Mouse (Mus musculus) hindbrain, embryonic 16.5 days (tissue): ENCODE measurements around the gene Nhs. TPM values are rescaled to one million over a fixed set of nuclear protein-coding genes. Genes with fewer than 3 reads are reported as not detected.

Source experiments
- ATAC-seq: fragments of 200-750 bp; cut with Nextera tagmentation; 2 replicates; pipeline ENCODE4 v1.8.0; 2017; ENCODE audit warnings: moderate TSS enrichment, moderate library complexity
- H3K27ac ChIP-seq: fragments of 300-500 bp; sonication (generic); 2 replicates; pipeline ENCODE4 v1.5.1; 2014; ENCODE audit warnings: low read depth, mild to moderate bottlenecking, control low read depth, low read length, moderate library complexity
- H3K27me3 ChIP-seq: fragments of 300-500 bp; sonication (generic); replicated peaks from 2 replicates; pipeline ENCODE4 v1.6.1; 2014; ENCODE audit warnings: low read length; ENCODE audit not compliant: control insufficient read depth, insufficient read depth
- H3K36me3 ChIP-seq: fragments of 300-500 bp; sonication (generic); 2 replicates; pipeline ENCODE4 v1.6.1; 2014; ENCODE audit warnings: mild to moderate bottlenecking, low read length, moderate library complexity, mixed read lengths; ENCODE audit not compliant: control insufficient read depth, insufficient read depth
- H3K4me1 ChIP-seq: fragments of 300-500 bp; sonication (generic); 2 replicates; pipeline ENCODE4 v1.6.1; 2014; ENCODE audit warnings: low read depth, low read length; ENCODE audit not compliant: control insufficient read depth, insufficient read depth
- H3K4me2 ChIP-seq: fragments of 300-500 bp; sonication (generic); 2 replicates; pipeline ENCODE4 v1.6.1; 2014; ENCODE audit warnings: mild to moderate bottlenecking, low read length, control low read depth, moderate library complexity
- H3K4me3 ChIP-seq: fragments of 300-500 bp; sonication (generic); 2 replicates; pipeline ENCODE4 v1.5.1; 2014; ENCODE audit warnings: mild to moderate bottlenecking, low read length, control low read depth, moderate library complexity
- H3K9ac ChIP-seq: fragments of 300-500 bp; sonication (generic); 2 replicates; pipeline ENCODE4 v1.6.1; 2014; ENCODE audit warnings: low read depth, mild to moderate bottlenecking, control low read depth, low read length, moderate library complexity
- H3K9me3 ChIP-seq: fragments of 300-500 bp; sonication (generic); 2 replicates; pipeline ENCODE4 v1.6.1; 2014; ENCODE audit warnings: mild to moderate bottlenecking, low read length, moderate library complexity; ENCODE audit not compliant: control insufficient read depth
- WGBS: fragments of 180-500 bp; shearing (Covaris S2); extraction: QIAGEN DNeasy Blood & Tissue Kit; methylation state at CpG from one replicate; pipeline ENCODE4 v1.1.7; 2014; 5-methylcytosine and 5-hydroxymethylcytosine counted together
- polyA plus RNA-seq: library from polyadenylated mRNA; unstranded; fragments of >200 nt; fragmentation: Nextera tagmentation; extraction: Ambion mirVana; gene quantifications from 2 replicates; pipeline ENCODE4 v1.2.1, GENCODE M21; 2015

The Nhs gene
- polyA plus RNA-seq, 1 experiment from 2014 or later = 4.7 TPM

- peaks cover 1% of the 10 kb centered on the region; the same call in 1 of the 2 replicates for H3K27me3 ChIP-seq
- no peak overlapping the region for H3K9ac ChIP-seq
- 41% methylated on average over 4 of the region's 4 CpGs for WGBS
- no peaks in the 10 kb centered on the region for H3K36me3 ChIP-seq
- peak; percentile 95 for ATAC-seq
- no peak overlapping the region for H3K4me2 ChIP-seq
- no peaks in the 10 kb centered on the region for H3K9me3 ChIP-seq
- no peak overlapping the region for H3K4me3 ChIP-seq
- H3K27ac ChIP-seq = no peak overlapping the region
- no peaks in the 10 kb centered on the region for H3K4me1 ChIP-seq
These were observed 72.2 kb downstream of the Nhs start for GRCm38 (mm10) chrX:162087291-162087690.

GRCm38 (mm10) chrX:162085897-162086200 is 73.7 kb downstream of the Nhs start:
- Histone ChIP-seq H3K36me3 (no peaks in the 10 kb centered on the region), H3K27me3 (no peaks in the 10 kb centered on the region; the same call in none of the 2 replicates)
- peak; percentile 56; the same call in 1 of the 2 replicates for ATAC-seq

GRCm38 (mm10) chrX:162085062-162085896 is 74.3 kb downstream of the Nhs start:
- 84% methylated on average over 4 of the region's 4 CpGs for WGBS
- no peak overlapping the region for H3K27ac ChIP-seq
- H3K9ac ChIP-seq = no peak overlapping the region
- no peak overlapping the region for H3K4me2 ChIP-seq
- H3K27me3 ChIP-seq = peaks cover under 1% of the 10 kb centered on the region
- no peaks in the 10 kb centered on the region for H3K9me3 ChIP-seq
- H3K4me3 ChIP-seq = no peak overlapping the region
- H3K4me1 ChIP-seq = no peaks in the 10 kb centered on the region
- no peaks in the 10 kb centered on the region for H3K36me3 ChIP-seq
- ATAC-seq = peak; percentile 21; the same call in 1 of the 2 replicates

More at GRCm38 (mm10) chrX:162085897-162086200, 73.7 kb downstream of the Nhs start:
- Histone ChIP-seq H3K4me1 (no peaks in the 10 kb centered on the region), H3K4me2 (no peak overlapping the region), H3K9me3 (no peaks in the 10 kb centered on the region), H3K27ac (no peak overlapping the region), H3K4me3 (no peak overlapping the region), H3K9ac (no peak overlapping the region)
- 58% methylated on average over 1 of the region's 1 CpGs for WGBS

- ATAC-seq = no peak
- Histone ChIP-seq H3K9ac (no peak overlapping the region), H3K27ac (no peak overlapping the region), H3K4me1 (no peaks in the 10 kb centered on the region), H3K36me3 (no peaks in the 10 kb centered on the region), H3K4me3 (no peak overlapping the region), H3K27me3 (peaks cover 6% of the 10 kb centered on the region), H3K4me2 (no peak overlapping the region), H3K9me3 (no peaks in the 10 kb centered on the region)
- WGBS = 45% methylated on average over 2 of the region's 2 CpGs
These were observed 96.4 kb downstream of the Nhs start for GRCm38 (mm10) chrX:162063164-162063563.

- Histone ChIP-seq H3K4me2 (no peak overlapping the region), H3K36me3 (no peaks in the 10 kb centered on the region), H3K9ac (no peak overlapping the region), H3K9me3 (no peaks in the 10 kb centered on the region), H3K27ac (no peak overlapping the region), H3K4me1 (no peaks in the 10 kb centered on the region), H3K4me3 (no peak overlapping the region), H3K27me3 (no peaks in the 10 kb centered on the region)
- ATAC-seq = no peak
- 76% methylated on average over 2 of the region's 2 CpGs for WGBS
These were observed 103.9 kb downstream of the Nhs start for GRCm38 (mm10) chrX:162055635-162056034.

- ATAC-seq = no peak
- H3K9ac ChIP-seq = no peak overlapping the region
- WGBS = 73% methylated on average over 5 of the region's 5 CpGs
- H3K4me3 ChIP-seq = no peak overlapping the region
- no peak overlapping the region for H3K4me2 ChIP-seq
- no peaks in the 10 kb centered on the region for H3K36me3 ChIP-seq
- H3K27ac ChIP-seq = no peak overlapping the region
- H3K4me1 ChIP-seq = no peaks in the 10 kb centered on the region
- no peaks in the 10 kb centered on the region for H3K27me3 ChIP-seq
- no peaks in the 10 kb centered on the region for H3K9me3 ChIP-seq
These were observed 106.0 kb downstream of the Nhs start for GRCm38 (mm10) chrX:162053566-162053965.

GRCm38 (mm10) chrX:162052534-162052933 is 107.0 kb downstream of the Nhs start:
- Histone ChIP-seq H3K4me2 (no peak overlapping the region), H3K4me3 (no peak overlapping the region), H3K9ac (no peak overlapping the region), H3K27ac (no peak overlapping the region), H3K27me3 (no peaks in the 10 kb centered on the region), H3K4me1 (no peaks in the 10 kb centered on the region), H3K36me3 (no peaks in the 10 kb centered on the region), H3K9me3 (no peaks in the 10 kb centered on the region)
- 89% methylated on average over 1 of the region's 1 CpGs for WGBS
- no peak for ATAC-seq

GRCm38 (mm10) chrX:162049616-162050015 is 109.9 kb downstream of the Nhs start:
- ATAC-seq = no peak
- no peaks in the 10 kb centered on the region for H3K36me3 ChIP-seq
- no peaks in the 10 kb centered on the region for H3K4me1 ChIP-seq
- no peak overlapping the region for H3K4me2 ChIP-seq
- H3K27me3 ChIP-seq = 0 out of 2 replicates have a peak, but pooled peaks cover 2% of the 10 kb centered on the region
- WGBS = 74% methylated on average over 2 of the region's 2 CpGs
- H3K27ac ChIP-seq = no peak overlapping the region
- H3K9me3 ChIP-seq = no peaks in the 10 kb centered on the region
- no peak overlapping the region for H3K9ac ChIP-seq
- H3K4me3 ChIP-seq = no peak overlapping the region

GRCm38 (mm10) chrX:162045527-162045926 is 114.0 kb downstream of the Nhs start:
- Histone ChIP-seq H3K27me3 (peaks cover 2% of the 10 kb centered on the region; the same call in 1 of the 2 replicates), H3K27ac (no peak overlapping the region), H3K4me3 (no peak overlapping the region), H3K4me1 (no peaks in the 10 kb centered on the region), H3K4me2 (no peak overlapping the region), H3K9me3 (no peaks in the 10 kb centered on the region), H3K9ac (no peak overlapping the region), H3K36me3 (no peaks in the 10 kb centered on the region)
- ATAC-seq = no peak
- WGBS = 94% methylated on average over 2 of the region's 2 CpGs
